Mouse (Mus musculus) brain, adult 2 months (tissue): ENCODE measurements around the gene Cfap97d1.

Experiments
- DNase-seq: peaks from one replicate; pipeline ENCODE4 v3.0.0; 2011; ENCODE audit warnings: low read depth, low spot score

The Cfap97d1 gene

DNA sequence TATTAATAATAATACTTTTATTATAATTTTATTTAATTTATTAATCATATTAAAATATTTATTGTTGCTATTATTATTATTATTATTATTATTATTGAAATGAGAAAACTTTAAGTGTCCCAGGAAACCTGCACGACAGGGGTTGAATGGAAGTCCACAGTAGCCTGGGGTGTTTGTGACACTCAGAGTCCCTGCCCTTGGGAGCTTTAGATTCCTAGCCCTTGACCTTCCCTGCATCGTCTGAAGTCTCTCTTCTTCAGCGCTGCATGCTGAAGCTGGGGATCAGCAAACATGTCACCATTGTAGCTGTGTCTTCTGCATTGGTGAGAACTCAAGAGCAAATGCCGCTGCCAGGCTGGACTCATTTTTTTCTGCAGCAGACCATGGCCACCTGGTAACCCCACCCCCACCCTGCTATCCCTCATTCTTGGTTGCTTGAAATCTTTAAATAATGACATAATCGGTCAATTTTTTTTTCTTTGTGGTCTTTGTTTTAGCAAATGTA, 51.4 kb downstream of the Cfap97d1 start:
- no peak for DNase-seq

DNA sequence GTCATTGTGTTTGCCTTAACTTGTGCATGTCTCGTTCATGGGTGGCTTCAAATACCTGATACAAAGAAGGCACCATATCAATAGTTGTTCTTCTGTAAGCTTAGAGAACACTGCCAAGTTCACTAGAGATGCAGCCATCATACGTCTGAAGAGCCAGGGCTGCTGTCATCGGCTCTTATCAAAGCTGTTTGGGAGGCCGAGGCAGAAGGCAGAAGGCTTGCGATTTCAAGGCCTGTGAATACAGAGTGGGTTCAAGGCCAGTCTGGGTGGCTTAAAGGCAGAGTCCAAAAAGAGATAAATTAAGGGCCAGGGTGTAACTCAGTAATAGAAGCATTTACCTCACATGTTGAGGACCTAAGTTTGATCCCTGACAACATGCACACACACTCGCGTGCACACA, 52.3 kb downstream of the Cfap97d1 start:
- DNase-seq, result no peak

- no peak for DNase-seq
Measured at GRCm38 (mm10) chr11:102037789-102038188, 53.7 kb downstream of the Cfap97d1 start.

DNA sequence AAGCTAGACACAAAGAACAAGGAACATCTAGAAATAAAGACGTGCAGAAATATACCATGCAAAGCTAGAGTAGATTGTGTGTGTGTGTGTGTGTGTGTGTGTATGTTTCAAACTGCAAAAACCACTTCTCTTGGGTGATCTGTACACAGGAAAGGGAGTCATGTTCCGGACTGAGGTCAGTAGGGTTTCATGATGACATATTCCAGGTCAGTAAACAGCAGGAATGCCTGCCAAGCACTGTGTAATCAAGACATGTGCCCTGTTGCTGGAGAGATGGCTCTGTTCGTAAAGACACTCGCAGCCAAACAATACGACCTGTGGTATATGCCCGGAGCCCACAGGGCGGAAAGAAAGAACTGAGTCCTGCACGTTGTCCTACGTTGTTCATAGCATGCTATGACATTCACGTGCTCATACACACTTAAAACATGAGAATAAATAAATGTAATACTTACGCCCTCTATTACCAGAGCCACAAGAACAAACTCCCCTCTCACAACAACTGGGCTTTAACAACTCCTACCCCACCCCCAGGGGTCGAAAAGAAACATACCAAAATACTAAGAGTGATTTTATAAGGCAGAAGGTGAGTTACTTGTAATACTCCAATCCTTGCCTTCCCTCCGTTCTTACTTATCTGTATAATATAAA, 55.5 kb downstream of the Cfap97d1 start:
- DNase-seq, result no peak

DNA sequence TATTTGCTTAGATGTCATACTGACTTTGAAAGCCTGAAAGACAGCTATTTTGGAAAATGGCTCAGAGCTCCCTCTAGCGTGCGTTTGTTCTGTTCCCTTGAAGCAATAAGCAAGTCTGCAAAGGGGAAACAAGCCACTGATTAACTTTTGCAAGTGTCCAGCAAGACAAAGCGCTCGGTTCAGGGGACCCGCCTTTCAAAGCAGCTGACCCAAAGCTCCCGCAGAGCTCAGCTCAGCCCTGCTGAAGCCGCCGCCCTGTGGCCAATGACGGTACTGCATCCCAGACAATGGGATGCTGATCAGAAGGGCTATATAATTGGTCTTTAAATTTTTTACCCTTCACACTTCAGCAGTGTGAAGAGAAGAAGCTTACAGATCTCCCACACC, 56.1 kb downstream of the Cfap97d1 start:
- DNase-seq, result peak; percentile 94

- no peak for DNase-seq
Measured at GRCm38 (mm10) chr11:102040646-102041045, 56.6 kb downstream of the Cfap97d1 start.

- DNase-seq, result no peak
Measured at GRCm38 (mm10) chr11:102041350-102041949, 57.4 kb downstream of the Cfap97d1 start, which contains the start of gene Cd300lg. Cd300lg (plus strand) TSS chr11:102041509.
